Mouse (Mus musculus) gastrocnemius, adult 2 months (tissue): ENCODE data around the gene 2810408A11Rik. TPM values are rescaled to one million over a fixed set of nuclear protein-coding genes. Genes with fewer than 3 reads are reported as not detected.
A peak's percentile ranks its signal among the peaks of the same experiment; 100 is the strongest.

Source experiments
- DNase-seq: peaks from one replicate; pipeline ENCODE4 v3.0.0; 2022
- H3K27ac ChIP-seq: fragments of 200-600 bp; 2 replicates; pipeline ENCODE4 v1.8.1; 2022; ENCODE audit warnings: mild to moderate bottlenecking
- H3K4me3 ChIP-seq: fragments of 200-600 bp; 2 replicates; pipeline ENCODE4 v1.8.1; 2022; ENCODE audit warnings: mild to moderate bottlenecking, moderate library complexity
- CTCF ChIP-seq: fragments of 200-600 bp; IDR thresholded peaks from 2 replicates; pipeline ENCODE4 v1.8.1; 2022; ENCODE audit warnings: antibody characterized with exemption, mild to moderate bottlenecking, moderate library complexity
- intact Hi-C: fragments of 180-260 bp; cut with DNase I; formaldehyde crosslinking; loops from one replicate; pipeline ENCODE4 v1.15.1; 2025
- total RNA-seq, 2 experiments: library from RNA; stranded (reverse); gene quantifications; 2 replicates each; pipeline ENCODE4 v1.2.3; 2021

Gene 2810408A11Rik
- total RNA-seq, 2 experiments from 2014 or later: 0.33 TPM; not detected in 1

- TF ChIP-seq CTCF: no peak
- intact Hi-C loops: loop anchor here (10.0 kb wide), 1 partner anchor 811 kb away; no protein-coding TSS in a partner anchor
- no peak overlapping the region; the same call in 1 of the 2 replicates for H3K27ac ChIP-seq
- no peak for DNase-seq
- peak overlapping the region; percentile 84 for H3K4me3 ChIP-seq
Observed at GRCm38 (mm10) chr11:69915667-69916627, 15.2 kb upstream of the 2810408A11Rik start.

- DNase-seq: no peak
- peak overlapping the region; percentile 98; the same call in 1 of the 2 replicates for H3K27ac ChIP-seq
- no peak for TF ChIP-seq CTCF
- intact Hi-C loops: loop anchor here (10.0 kb wide), 1 partner anchor 810 kb away; no protein-coding TSS in a partner anchor
- H3K4me3 ChIP-seq: peak overlapping the region; percentile 84
Observed at GRCm38 (mm10) chr11:69914917-69915430, 14.2 kb upstream of the 2810408A11Rik start.

GRCm38 (mm10) chr11:69914372-69914764 is 13.6 kb upstream of the 2810408A11Rik start:
- peak overlapping the region; percentile 98 for H3K27ac ChIP-seq
- peak overlapping the region; percentile 84 for H3K4me3 ChIP-seq
- TF ChIP-seq CTCF: no peak
- DNase-seq: no peak
- intact Hi-C loops: loop anchor here (10.0 kb wide), 1 partner anchor 810 kb away; no protein-coding TSS in a partner anchor

- peak within 1 kb of the TSS; percentile 84 for H3K4me3 ChIP-seq
- peak within 1 kb of the TSS; percentile 98 for H3K27ac ChIP-seq
- intact Hi-C loops: loop anchor here (10.0 kb wide), 1 partner anchor 809 kb away; no protein-coding TSS in a partner anchor
- peak; percentile 95 for DNase-seq
- no peak for TF ChIP-seq CTCF
Observed at GRCm38 (mm10) chr11:69913554-69914371, 13.0 kb upstream of the 2810408A11Rik start, which contains the start of gene Gps2. TSS of gene Gps2 (plus strand) at chr11:69913888.

GRCm38 (mm10) chr11:69912716-69913530 is 12.1 kb upstream of the 2810408A11Rik start:
- Histone ChIP-seq H3K27ac (peak overlapping the region; percentile 98), H3K4me3 (peak overlapping the region; percentile 84)
- intact Hi-C loops: loop anchor here (10.0 kb wide), 1 partner anchor 808 kb away; no protein-coding TSS in a partner anchor
- no peak for DNase-seq
- no peak for TF ChIP-seq CTCF

GRCm38 (mm10) chr11:69911701-69912100 is 10.9 kb upstream of the 2810408A11Rik start:
- no peak for TF ChIP-seq CTCF
- no peak for DNase-seq
- Histone ChIP-seq H3K4me3 (no peak overlapping the region), H3K27ac (no peak overlapping the region)
- intact Hi-C loops: loop anchor here (10.0 kb wide), 1 partner anchor 807 kb away; no protein-coding TSS in a partner anchor

- Histone ChIP-seq H3K4me3 (no peak overlapping the region), H3K27ac (no peak overlapping the region)
- intact Hi-C loops: loop anchor here (10.0 kb wide), 1 partner anchor 806 kb away; no protein-coding TSS in a partner anchor
- no peak for TF ChIP-seq CTCF
- DNase-seq: no peak
Observed at GRCm38 (mm10) chr11:69910781-69911560, 10.2 kb upstream of the 2810408A11Rik start.

GRCm38 (mm10) chr11:69910177-69910576 is 9.4 kb upstream of the 2810408A11Rik start:
- H3K27ac ChIP-seq: no peak overlapping the region
- no peak for TF ChIP-seq CTCF
- no peak overlapping the region for H3K4me3 ChIP-seq
- DNase-seq: no peak
- intact Hi-C loops: loop anchor here (10.0 kb wide), 1 partner anchor 805 kb away; no protein-coding TSS in a partner anchor

GRCm38 (mm10) chr11:69909174-69909573 is 8.4 kb upstream of the 2810408A11Rik start:
- TF ChIP-seq CTCF: no peak
- Histone ChIP-seq H3K4me3 (no peak overlapping the region), H3K27ac (no peak overlapping the region)
- no peak for DNase-seq
- intact Hi-C loops: no loop called here

GRCm38 (mm10) chr11:69908645-69909044 is 7.9 kb upstream of the 2810408A11Rik start:
- no peak overlapping the region for H3K4me3 ChIP-seq
- TF ChIP-seq CTCF: no peak
- intact Hi-C loops: no loop called here
- DNase-seq: no peak
- H3K27ac ChIP-seq: no peak overlapping the region
